Mouse (Mus musculus) left cerebral cortex, adult 11 months (tissue): ENCODE results near the gene 1700001C02Rik.
A peak's percentile ranks its signal among the peaks of the same experiment; 100 is the strongest.

Experiments used
- DNase-seq: peaks from one replicate; pipeline ENCODE4 v3.0.0; 2022; ENCODE audit warnings: low spot score

Gene 1700001C02Rik

DNA sequence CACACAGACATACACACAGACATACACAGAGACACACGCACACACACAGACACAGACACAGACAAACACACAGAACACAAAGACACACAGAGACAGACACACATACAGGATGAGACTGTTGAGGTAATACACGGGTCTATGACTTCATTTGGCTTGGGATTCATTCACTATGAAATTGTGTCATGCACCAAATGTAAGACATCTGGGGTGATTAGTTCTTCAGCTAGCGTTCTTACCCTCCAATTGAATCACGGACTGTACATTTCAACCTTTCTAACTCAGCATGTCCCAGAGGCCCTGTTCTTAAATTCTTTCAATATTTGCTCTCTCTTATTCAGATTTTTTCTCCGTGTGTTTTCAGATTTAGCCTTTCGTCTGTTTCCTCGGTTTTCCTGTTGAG is 28.8 kb downstream of the 1700001C02Rik start:
- no peak for DNase-seq

DNA sequence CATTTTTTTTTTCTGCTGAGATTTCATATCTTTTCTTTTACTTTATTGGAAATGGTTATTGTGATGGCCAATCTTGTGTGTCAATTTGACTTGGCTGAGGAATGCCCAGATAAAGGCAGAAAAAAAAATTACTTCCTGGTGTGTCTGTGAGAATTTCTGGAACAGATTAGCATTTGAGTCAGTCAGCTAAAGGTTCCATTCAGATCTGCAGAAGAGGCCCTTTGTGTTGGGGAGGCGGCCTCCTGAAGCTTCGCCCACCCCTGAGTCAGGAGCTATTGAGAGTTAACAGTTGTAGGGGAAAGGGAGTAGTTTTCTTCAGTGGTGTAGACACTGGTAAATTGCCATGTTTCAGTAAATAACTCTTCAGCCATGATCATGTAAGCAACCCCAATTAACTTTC is 29.4 kb downstream of the 1700001C02Rik start:
- no peak for DNase-seq

DNA sequence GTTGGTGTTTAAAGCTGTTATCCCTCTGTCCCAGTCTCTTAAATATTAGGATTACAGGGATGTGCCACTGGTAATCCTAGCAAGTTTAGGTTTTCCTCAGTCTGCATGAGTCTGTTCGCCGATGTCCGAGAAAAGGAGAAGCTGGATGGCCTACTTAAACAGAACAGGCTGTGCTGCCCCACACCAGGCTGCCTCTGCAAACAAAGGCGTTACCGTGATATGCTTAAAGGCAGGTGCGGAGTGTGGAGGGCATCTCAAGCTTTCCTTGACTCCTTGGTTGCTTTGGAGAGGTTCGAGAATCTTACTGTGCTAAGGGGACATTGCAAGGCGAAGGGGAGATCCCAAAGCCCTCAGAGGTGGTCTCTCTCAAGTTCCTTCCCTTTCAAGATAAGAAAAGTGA is 31.0 kb downstream of the 1700001C02Rik start:
- no peak for DNase-seq

DNA sequence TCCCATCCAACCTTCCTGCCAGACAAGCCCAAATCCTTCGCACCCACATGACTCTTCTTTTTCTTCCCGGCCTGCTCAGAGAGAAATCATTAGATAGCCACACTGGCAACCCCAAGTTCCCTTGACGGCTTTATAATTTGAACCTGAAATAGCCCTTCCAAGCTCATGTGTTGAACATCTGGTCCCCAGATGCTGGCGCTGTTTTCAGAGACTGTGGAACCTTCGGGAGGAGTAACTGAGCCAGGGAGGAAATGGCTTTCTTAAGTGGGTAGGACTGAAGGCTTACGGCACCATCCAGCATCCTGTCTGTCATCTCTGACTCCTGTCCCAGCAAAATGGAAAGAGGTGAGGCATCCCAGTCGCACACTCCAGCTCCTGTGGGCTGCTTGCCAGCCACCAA is 31.5 kb downstream of the 1700001C02Rik start:
- no peak for DNase-seq

DNA sequence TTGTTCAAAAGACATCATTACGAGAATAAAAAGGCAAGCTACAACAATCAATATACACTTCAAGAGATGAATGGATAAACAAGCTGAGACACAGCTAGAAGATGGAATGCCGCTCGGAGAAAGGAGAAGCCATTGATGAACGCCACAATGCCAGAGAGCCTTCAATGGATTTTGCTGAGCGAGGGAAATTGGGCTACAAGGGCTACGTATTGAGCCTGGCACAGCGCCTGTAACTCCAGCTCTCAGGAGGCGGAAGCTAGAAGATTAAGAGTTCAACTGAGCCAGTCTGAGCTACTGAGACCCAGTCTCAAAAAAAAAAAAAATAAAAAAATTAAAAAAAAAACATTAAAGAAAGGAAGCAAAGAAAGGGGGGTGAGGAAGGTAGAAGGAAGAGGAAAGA is 47.3 kb downstream of the 1700001C02Rik start:
- DNase-seq, result no peak

DNA sequence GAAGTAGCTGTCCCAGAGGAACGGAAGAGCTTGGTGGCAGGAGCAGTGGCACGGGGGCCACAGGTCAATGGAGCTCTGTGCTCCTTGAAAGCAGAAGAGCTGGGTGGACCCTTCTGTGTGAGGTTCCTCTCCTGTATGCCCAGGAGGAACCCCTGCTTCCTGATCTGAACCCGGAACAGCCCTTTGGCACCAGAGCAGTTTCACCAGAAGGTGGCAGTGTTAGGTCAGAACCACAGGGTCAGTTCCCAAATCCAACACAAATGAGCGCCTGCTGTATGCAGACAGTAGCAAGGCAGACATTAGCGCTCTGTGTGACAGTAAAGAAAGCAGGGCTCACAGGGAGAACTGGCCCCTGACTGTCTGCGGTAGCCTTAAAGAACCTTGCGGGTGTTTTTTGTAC is 50.5 kb downstream of the 1700001C02Rik start:
- DNase-seq, result peak; percentile 30

DNA sequence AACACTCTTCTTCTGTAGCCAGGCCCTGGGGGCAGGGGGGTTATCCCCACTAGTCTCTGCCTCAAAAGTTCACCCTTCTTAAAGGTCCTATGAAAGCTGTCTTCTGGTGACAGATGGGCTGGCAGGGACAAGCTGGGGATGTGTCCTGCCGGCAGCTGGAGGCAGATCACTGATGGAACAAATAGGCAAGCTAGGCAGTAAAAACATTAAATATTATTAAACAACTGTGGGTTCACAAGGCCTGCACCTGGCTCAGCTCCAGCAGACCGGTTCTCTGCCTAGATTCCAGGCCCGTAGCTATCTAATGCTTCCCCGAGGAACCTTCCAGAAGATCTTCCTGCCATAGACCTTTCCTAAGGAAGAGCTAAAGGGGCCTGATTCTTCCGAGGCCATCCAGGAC is 52.3 kb downstream of the 1700001C02Rik start:
- no peak for DNase-seq

DNA sequence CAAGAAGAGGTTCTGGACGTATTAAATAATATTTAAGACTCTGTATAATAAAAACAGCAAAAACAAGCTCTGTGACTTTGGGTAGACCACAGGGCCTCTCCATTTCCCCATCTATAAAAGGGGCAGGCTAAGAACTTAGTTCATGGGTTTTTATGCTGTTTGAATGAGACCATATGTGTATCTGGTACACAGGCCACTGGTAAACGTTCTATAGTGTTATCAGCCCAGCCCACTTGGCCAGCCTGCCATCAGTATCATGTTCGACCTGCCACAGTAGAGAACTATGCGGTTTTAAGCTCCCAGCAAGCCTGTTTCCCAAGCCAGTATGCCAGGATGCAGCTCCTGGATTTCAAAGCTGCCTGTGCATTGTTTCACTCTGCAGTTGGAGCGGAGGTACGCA is 52.7 kb downstream of the 1700001C02Rik start:
- DNase-seq, result no peak

DNA sequence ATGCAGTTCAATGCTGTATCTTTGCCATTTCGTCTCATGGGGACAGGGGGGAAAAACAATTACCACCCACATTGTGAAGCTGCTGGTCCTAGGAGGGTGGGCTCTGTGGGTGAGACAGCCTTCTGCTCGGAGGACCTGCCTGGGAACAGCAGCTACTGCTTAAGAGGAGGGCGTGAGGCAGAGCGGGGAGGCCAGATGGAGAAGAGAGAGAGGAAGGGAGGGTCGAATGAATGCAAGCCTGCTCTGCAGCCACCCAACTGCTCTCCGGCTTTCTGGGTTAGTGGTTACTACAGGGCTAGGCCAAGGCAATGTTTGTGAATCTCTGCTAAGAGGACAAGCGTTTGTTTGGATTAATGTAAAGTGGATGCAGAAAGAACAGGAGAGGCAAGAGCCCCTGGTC is 53.6 kb downstream of the 1700001C02Rik start:
- no peak for DNase-seq

DNA sequence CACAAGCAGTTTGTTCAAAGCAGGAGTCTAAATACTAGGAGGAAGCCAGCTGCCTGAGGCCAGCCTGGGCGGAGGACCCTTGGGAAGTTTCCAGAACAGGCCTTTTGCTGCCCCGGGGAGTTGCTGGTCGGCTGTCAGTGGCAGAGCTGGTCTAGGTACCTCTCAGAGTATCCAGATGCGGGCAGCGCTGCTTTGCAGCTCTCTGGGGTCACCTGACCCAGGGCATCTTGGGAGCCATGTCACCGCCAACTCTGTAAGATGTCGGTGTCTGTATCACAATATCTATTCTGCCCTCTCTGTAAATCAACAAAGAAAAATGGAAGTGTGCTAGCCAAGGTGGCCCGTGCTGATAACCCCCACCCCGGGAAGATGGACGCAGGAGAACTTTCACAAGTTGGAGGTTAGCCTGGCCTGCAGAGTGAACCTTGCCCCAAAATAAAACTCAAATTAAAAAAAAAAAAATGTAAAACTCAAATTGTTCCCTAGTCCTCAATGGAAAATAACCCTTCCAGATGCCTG is 54.4 kb downstream of the 1700001C02Rik start:
- DNase-seq, result no peak

DNA sequence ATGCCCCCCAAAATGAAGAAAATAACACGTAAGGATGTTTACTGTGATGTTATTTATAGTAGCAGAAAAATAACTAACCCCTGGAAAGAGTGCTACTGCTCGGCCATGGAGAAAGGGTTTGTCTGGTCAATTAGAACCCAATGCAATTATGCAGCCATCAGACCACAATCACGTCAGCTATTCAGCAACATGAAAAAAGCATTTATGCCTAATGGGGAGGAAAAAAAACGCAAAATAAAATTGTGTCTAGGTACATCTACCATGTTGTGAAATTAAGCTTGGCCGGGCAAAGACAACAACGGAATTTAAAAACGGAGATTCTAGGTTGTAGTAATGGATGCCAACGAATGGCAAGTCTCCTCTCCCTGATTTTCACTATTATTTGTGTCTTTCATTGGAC is 56.6 kb downstream of the 1700001C02Rik start:
- no peak for DNase-seq

DNA sequence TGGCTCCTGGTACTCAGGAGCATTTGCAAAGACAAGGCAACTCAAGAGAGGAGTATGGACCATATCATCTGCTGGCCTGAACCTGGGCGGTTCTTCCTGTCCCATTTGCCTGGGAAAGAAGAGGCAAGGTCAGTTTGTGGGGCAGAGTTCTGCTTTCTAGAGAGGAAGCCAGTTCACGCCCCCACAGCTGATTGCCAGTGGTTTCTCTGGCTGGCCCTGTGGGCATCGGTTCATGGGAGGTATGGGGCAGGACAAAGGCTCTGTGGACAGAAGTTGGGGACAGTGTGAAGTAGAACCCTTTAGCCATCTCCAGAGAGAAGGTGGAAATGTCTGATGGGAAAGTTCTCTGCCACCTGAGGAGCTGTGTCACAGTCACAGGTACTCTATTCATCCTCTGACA is 57.3 kb downstream of the 1700001C02Rik start:
- DNase-seq, result no peak

DNA sequence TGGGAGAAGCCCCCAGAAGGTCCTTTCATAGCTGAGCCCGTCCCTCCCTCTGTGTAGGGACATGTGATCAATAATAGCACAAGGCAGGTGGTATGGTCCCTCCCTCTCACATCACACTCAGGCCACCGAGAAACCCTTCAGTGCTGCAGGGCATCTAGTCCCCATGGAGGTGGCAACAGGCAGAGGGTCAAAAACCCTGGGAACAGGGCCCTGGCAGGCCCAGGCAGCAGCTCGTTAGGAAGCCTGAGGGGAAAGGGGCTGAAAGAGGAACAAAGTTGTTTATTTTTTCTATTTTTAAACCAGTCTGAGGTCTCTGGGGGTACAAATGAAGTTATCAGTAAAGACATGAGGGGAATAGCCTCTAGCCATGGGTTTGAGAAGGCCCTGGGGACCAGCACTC is 58.4 kb downstream of the 1700001C02Rik start:
- no peak for DNase-seq

DNA sequence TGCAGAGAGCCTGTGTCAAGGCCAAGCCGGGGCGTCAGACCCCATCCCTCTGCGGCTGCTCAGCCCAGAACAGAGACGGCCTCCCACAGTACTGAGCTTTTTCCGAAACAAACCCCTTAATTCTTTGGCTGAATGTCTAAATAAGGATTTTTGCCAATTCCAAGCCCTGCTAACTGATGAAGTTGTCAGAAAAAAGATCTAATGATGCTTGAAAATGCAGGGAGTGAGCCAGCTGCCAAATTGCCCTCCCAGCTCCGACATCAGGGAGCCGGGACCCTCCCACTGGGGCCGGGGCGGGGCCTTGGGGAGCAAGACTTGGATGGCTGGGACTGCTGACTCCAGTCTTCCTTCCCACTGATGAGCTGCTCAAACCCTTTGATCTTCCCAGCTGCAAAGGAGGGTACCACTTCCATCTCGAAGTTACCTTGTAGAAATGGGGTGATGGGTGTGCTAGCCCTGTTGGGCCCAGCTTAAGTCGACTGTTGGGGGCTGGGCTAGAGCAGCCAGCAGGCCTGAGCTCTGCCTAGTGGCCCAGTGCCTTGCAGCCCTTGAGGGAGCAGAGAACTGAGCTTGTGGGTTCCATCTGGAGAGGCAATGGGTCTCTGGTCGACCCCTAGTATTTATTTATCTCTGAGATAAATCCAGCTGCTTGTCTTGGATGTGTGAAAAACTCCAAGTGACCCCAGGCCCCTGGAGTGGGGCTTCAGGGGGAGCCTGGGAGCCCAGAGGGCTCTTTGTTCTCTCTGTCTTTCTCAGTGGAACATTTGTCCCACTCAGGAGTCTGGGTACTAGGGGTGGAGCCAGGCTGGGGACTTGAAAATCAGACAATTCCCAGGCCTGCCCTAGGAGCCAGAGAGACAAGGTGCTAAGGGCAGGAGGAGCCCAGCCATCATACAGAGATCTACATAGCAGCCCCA is 60.3 kb downstream of the 1700001C02Rik start:
- DNase-seq, result no peak

DNA sequence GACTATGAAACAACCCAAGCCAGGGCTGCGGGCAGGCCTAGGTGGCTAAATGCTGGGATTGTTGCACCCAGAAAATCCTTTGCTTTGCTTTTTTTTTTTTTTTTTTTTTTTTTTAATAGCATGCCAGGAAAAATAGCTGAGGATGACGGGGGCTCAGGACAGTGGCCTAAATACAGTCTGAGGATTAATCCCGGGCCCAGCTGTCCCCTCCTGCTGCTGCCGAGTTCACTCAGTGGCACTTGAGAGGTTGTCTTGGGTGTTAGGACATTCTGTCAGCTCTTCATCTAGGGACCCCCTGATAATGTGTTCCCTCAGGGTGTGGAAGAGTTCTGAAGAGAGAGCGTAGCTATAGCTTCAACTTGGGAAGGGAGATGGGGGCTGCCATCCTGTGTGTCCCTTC is 61.3 kb downstream of the 1700001C02Rik start:
- no peak for DNase-seq

DNA sequence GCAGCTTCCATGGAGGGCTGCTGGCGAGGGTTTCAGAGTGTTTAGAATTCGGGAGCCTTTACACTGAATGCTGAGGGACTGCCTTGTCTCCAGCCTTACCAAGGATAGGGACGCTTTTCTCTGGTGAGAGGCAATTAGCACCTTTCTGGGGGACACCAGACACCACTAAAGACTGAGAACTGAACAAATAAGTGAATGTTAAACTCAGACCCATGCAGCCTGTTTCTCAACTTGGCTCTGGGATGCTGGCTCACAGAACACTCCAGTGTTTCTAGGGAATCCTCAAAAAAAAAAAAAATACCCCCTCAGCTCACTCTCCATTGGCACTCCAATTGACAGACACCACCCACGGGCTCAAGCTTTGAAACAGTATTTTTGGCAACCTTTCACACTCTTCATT is 63.1 kb downstream of the 1700001C02Rik start:
- DNase-seq, result no peak
